Mouse (Mus musculus) stomach, postnatal 0 days (tissue): ENCODE data around the gene Tex2. TPM values are rescaled to one million over a fixed set of nuclear protein-coding genes. Genes with fewer than 3 reads are reported as not detected.
"Not testable (repeated sequence)": the region's sequence is repeated elsewhere in the genome, so short reads cannot be mapped to it uniquely, and the experiment has no call there.

Source experiments
- ATAC-seq: fragments of 200-750 bp; cut with Nextera tagmentation; 2 replicates; pipeline ENCODE4 v1.8.0; 2017; ENCODE audit not compliant: low FRiP score, low TSS enrichment
- DNase-seq: peaks from one replicate; pipeline ENCODE4 v3.0.0-alpha.2; 2016; ENCODE audit warnings: low spot score
- H3K27ac ChIP-seq: fragments of 300-500 bp; sonication (generic); replicated peaks from 2 replicates; pipeline ENCODE4 v1.5.1; 2014; ENCODE audit warnings: mild to moderate bottlenecking, control low read depth
- H3K27me3 ChIP-seq: fragments of 300-500 bp; sonication (generic); 2 replicates; pipeline ENCODE4 v1.6.1; 2014; ENCODE audit warnings: low read length; ENCODE audit not compliant: control insufficient read depth, insufficient read depth
- H3K36me3 ChIP-seq: fragments of 300-500 bp; sonication (generic); 2 replicates; pipeline ENCODE4 v1.6.1; 2014; ENCODE audit warnings: low read length, mixed read lengths; ENCODE audit not compliant: control insufficient read depth, insufficient read depth
- H3K4me1 ChIP-seq: fragments of 300-500 bp; sonication (generic); replicated peaks from 2 replicates; pipeline ENCODE4 v1.6.1; 2014; ENCODE audit warnings: antibody characterized with exemption; ENCODE audit not compliant: control insufficient read depth, insufficient read depth
- H3K4me2 ChIP-seq: fragments of 300-500 bp; sonication (generic); replicated peaks from 2 replicates; pipeline ENCODE4 v1.6.1; 2014; ENCODE audit warnings: low read depth, mild to moderate bottlenecking, control low read depth, moderate library complexity
- H3K4me3 ChIP-seq: fragments of 300-500 bp; sonication (generic); 2 replicates; pipeline ENCODE4 v1.5.1; 2014; ENCODE audit warnings: low read depth, low read length, control low read depth
- H3K9ac ChIP-seq: fragments of 300-500 bp; sonication (generic); 2 replicates; pipeline ENCODE4 v1.6.1; 2014; ENCODE audit warnings: mild to moderate bottlenecking, low read length, control low read depth, mixed read lengths
- H3K9me3 ChIP-seq: fragments of 300-500 bp; sonication (generic); 2 replicates; pipeline ENCODE4 v1.6.1; 2016; ENCODE audit warnings: low read length; ENCODE audit not compliant: control insufficient read depth
- CTCF ChIP-seq: IDR thresholded peaks from 2 replicates; pipeline ENCODE4 v1.5.1; 2016; ENCODE audit warnings: antibody characterized with exemption, low read depth, mild to moderate bottlenecking, moderate library complexity
- EP300 ChIP-seq: optimal IDR thresholded peaks from 2 replicates; pipeline ENCODE3; 2016; ENCODE audit warnings: antibody characterized with exemption
- WGBS: fragments of 180-500 bp; shearing (Covaris S2); extraction: QIAGEN DNeasy Blood & Tissue Kit; methylation state at CpG from one replicate; pipeline ENCODE4 v1.1.7; 2014; 5-methylcytosine and 5-hydroxymethylcytosine counted together
- polyA plus RNA-seq: library from polyadenylated mRNA; unstranded; fragments of >200 nt; fragmentation: Nextera tagmentation; extraction: Ambion mirVana; gene quantifications from 2 replicates; pipeline ENCODE4 v1.2.1, GENCODE M21; 2015

Gene Tex2
- polyA plus RNA-seq, 1 experiment from 2014 or later: 11.6 TPM

- no peak overlapping the region for H3K4me3 ChIP-seq
- H3K9me3 ChIP-seq: no peaks in the 10 kb centered on the region
- 68% methylated on average over 7 of the region's 7 CpGs for WGBS
- no peak overlapping the region for H3K9ac ChIP-seq
- H3K27ac ChIP-seq: no peak overlapping the region
- no peaks in the 10 kb centered on the region for H3K4me1 ChIP-seq
- H3K4me2 ChIP-seq: no peak overlapping the region
- TF ChIP-seq CTCF: no peak
- no peak for ATAC-seq
- DNase-seq: no peak
- no peaks in the 10 kb centered on the region for H3K27me3 ChIP-seq
- no peaks in the 10 kb centered on the region for H3K36me3 ChIP-seq
Observed at GRCm38 (mm10) chr11:106492984-106493669, 120.1 kb downstream of the Tex2 start.

DNA sequence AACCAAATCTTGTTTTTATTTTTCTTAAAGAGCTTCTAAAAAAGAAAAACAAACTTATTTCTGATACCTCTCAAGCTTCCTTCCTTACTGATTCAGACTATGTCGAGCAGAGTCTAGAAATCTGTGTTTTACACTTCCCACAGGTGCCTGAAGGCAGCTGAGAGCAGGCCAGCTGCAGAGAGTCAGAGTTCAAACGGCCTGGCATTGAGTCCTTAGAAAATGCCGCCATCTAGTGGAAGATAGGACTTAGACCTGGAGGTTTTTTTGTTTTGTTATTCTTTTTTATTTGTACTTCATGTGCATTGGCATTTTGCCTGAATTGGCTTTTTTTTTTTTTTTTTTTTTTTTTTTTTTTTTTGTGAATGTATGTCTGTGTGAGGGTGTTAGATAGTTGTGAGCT lies 121.8 kb downstream of the Tex2 start:
- no peak overlapping the region for H3K27ac ChIP-seq
- WGBS: 1% methylated on average over 3 of the region's 3 CpGs
- TF ChIP-seq EP300: no peak
- peak; percentile 86 for TF ChIP-seq CTCF
- H3K36me3 ChIP-seq: no peaks in the 10 kb centered on the region
- ATAC-seq (no peak), DNase-seq (peak; percentile 69)
- H3K9ac ChIP-seq: no peak overlapping the region
- no peaks in the 10 kb centered on the region for H3K27me3 ChIP-seq
- no peak overlapping the region for H3K4me2 ChIP-seq
- H3K4me3 ChIP-seq: no peak overlapping the region
- H3K9me3 ChIP-seq: no peaks in the 10 kb centered on the region
- H3K4me1 ChIP-seq: no peaks in the 10 kb centered on the region

DNA sequence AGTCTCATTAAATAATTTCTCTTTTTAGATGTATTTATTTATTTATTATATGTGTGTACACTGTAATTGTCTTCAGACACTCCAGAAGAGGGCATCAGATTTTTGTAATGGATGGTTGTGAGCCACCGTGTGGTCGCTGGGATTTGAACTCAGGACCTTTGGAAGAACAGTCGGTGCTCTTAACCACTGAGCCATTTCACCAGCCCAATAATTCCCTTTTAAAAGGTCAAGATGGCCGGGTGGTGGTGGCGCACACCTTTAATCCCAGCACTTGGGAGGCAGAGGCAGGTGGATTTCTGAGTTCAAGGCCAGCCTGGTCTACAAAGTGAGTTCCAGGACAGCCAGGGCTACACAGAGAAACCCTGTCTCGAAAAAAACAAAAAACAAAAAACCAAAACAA lies 122.6 kb downstream of the Tex2 start:
- not testable (repeated sequence) for H3K9ac ChIP-seq, ATAC-seq, H3K4me2 ChIP-seq, DNase-seq, H3K9me3 ChIP-seq, H3K27ac ChIP-seq, H3K4me3 ChIP-seq, H3K27me3 ChIP-seq, H3K36me3 ChIP-seq, H3K4me1 ChIP-seq
- WGBS: 81% methylated on average over 6 of the region's 6 CpGs

DNA sequence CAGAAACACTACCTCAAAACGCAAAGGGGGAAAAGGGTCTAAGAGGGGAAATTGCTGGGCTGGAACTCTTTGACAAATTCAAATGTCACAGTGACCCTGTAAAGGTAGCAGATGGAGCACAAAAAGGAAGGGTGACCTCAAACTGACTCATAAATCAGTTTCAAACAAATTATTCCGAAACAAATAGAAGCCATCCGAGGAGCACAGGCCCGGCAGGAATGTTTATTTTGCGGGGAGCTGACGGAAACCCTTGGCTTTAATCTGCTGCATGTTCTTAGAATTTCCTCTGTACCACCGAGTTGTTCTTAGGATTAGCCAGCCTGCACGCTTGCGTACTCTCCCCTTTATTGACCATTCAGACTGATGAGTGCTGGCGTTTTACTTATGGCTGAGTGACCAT lies 123.2 kb downstream of the Tex2 start:
- H3K4me2 ChIP-seq: no peak overlapping the region
- DNase-seq (no peak), ATAC-seq (no peak)
- H3K9me3 ChIP-seq: no peaks in the 10 kb centered on the region
- no peaks in the 10 kb centered on the region for H3K36me3 ChIP-seq
- WGBS: 33% methylated on average over 10 of the region's 10 CpGs
- no peak overlapping the region for H3K4me3 ChIP-seq
- H3K27ac ChIP-seq: no peak overlapping the region
- TF ChIP-seq CTCF (no peak), EP300 (no peak)
- H3K9ac ChIP-seq: no peak overlapping the region
- H3K4me1 ChIP-seq: no peaks in the 10 kb centered on the region
- H3K27me3 ChIP-seq: no peaks in the 10 kb centered on the region

GRCm38 (mm10) chr11:106489036-106489693 lies 124.1 kb downstream of the Tex2 start:
- ATAC-seq (no peak), DNase-seq (no peak)
- Histone ChIP-seq H3K27me3 (no peaks in the 10 kb centered on the region), H3K27ac (0 out of 2 replicates have a peak overlapping the region, but pooled peaks have one; percentile 14), H3K4me2 (no peak overlapping the region), H3K9me3 (no peaks in the 10 kb centered on the region), H3K4me1 (no peaks in the 10 kb centered on the region), H3K9ac (no peak overlapping the region), H3K36me3 (no peaks in the 10 kb centered on the region), H3K4me3 (no peak overlapping the region)
- 46% methylated on average over 5 of the region's 7 CpGs for WGBS
- TF ChIP-seq EP300: no peak
- TF ChIP-seq CTCF: no peak

- WGBS: 8% methylated on average over 16 of the region's 17 CpGs
- Histone ChIP-seq H3K4me1 (no peaks in the 10 kb centered on the region), H3K4me3 (peak overlapping the region; percentile 94), H3K27me3 (no peaks in the 10 kb centered on the region), H3K4me2 (peak overlapping the region; percentile 82), H3K27ac (peak overlapping the region; percentile 97), H3K9ac (peak overlapping the region; percentile 35), H3K36me3 (no peaks in the 10 kb centered on the region), H3K9me3 (no peaks in the 10 kb centered on the region)
- TF ChIP-seq CTCF (no peak), EP300 (no peak)
- DNase-seq: no peak
- ATAC-seq: peak; percentile 34
Observed at GRCm38 (mm10) chr11:106488126-106488561, 125.1 kb downstream of the Tex2 start.
